In the genomic region with DNA sequence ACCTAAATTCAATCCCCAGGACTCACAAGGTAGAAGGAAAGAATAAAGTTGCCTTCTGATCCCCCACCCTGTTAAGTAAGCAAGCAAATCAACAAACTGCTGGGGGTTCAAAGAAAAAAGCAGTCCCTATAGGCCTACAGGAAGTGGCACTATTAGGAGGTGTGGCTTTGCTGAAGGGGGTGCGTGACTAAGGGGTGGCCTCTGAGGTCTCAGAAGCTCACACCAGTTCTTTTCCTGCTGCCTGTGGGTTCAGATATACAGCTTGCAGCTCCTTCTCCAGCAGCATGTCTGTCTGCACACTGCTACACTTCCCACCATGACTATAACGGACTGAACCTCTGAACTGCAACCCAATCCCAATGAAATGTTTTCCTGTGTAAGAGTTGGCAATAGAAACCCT, we compare ENCODE assay signal across 10 mouse cellular contexts. TPM values are rescaled to one million over a fixed set of nuclear protein-coding genes. Genes with fewer than 3 reads are reported as not detected.
DNase-seq lines count a peak whose midpoint lies in the region; ATAC-seq lines count a peak whose summit lies in the region.
"Had no signal": no experiment of that assay in that cellular context is flagged by ENCODE, and none has a peak within 500 bp of the region (broad histone marks: within the 10 kb centered on the region; RNA-seq: fewer than 3 reads in every experiment).

No protein-coding gene starts in this region.

- H3K4me2 ChIP-seq in heart, embryonic 12.5 days: no peak overlapping the region
- H3K4me2 ChIP-seq in embryonic facial prominence, embryonic 14.5 days (ENCODE audit: low read depth, low read length): no peak overlapping the region
- H3K4me2 ChIP-seq: midbrain, embryonic 12.5 days had no signal

- H3K36me3 ChIP-seq in heart, embryonic 12.5 days: no peaks in the 10 kb centered on the region
- no peaks in the 10 kb centered on the region for H3K36me3 ChIP-seq in embryonic facial prominence, embryonic 14.5 days (ENCODE audit: control insufficient read depth, insufficient read depth, low read length)
- peaks cover 23% of the 10 kb centered on the region for H3K36me3 ChIP-seq in megakaryocyte, embryonic 14.5 days (replicated peaks; ENCODE audit: low read length)
- H3K36me3 ChIP-seq: hindbrain, embryonic 10.5 days; midbrain, embryonic 12.5 days had no signal

- ATAC-seq in heart, embryonic 12.5 days (ENCODE audit: insufficient number of reproducible peaks, low FRiP score): peak; percentile 80
- 0 out of 2 replicates have a peak, but pooled peaks have one; percentile 33 for ATAC-seq in embryonic facial prominence, embryonic 14.5 days (ENCODE audit: low read depth)
- ATAC-seq in cerebellum, adult (ENCODE audit: insufficient number of reproducible peaks, low FRiP score, low TSS enrichment): no peak

- intact Hi-C loops in heart, postnatal 36 days (cut with DNase I): no loop called here

- peaks cover 57% of the 10 kb centered on the region for H3K4me1 ChIP-seq in heart, embryonic 12.5 days (replicated peaks)
- H3K4me1 ChIP-seq in embryonic facial prominence, embryonic 14.5 days (ENCODE audit: control insufficient read depth, insufficient read depth, low read length): peaks cover 8% of the 10 kb centered on the region; the same call in 1 of the 2 replicates
- H3K4me1 ChIP-seq in megakaryocyte, embryonic 14.5 days: peaks cover 94% of the 10 kb centered on the region

- H3K27me3 ChIP-seq in heart, embryonic 12.5 days (replicated peaks): no peaks in the 10 kb centered on the region
- H3K27me3 ChIP-seq in embryonic facial prominence, embryonic 14.5 days (replicated peaks; ENCODE audit: control insufficient read depth, insufficient read depth, low read length): no peaks in the 10 kb centered on the region
- H3K27me3 ChIP-seq in megakaryocyte, embryonic 14.5 days (replicated peaks): no peaks in the 10 kb centered on the region
- H3K27me3 ChIP-seq: midbrain, embryonic 12.5 days had no signal

- WGBS in heart, embryonic 12.5 days: 46% methylated on average over 2 of the region's 2 CpGs
- WGBS in embryonic facial prominence, embryonic 14.5 days: 37% methylated on average over 2 of the region's 2 CpGs

- no peak overlapping the region for H3K9ac ChIP-seq in heart, embryonic 12.5 days
- no peak overlapping the region for H3K9ac ChIP-seq in embryonic facial prominence, embryonic 14.5 days (ENCODE audit: low read depth, low read length)
- H3K9ac ChIP-seq: midbrain, embryonic 12.5 days had no signal

- DNase-seq in heart, postnatal 36 days: no peak
- peak; percentile 69 for DNase-seq in A20 (ENCODE audit: low read depth, low spot score)
- DNase-seq in embryonic facial prominence, embryonic 14.5 days (ENCODE audit: low spot score): no peak
- DNase-seq in cerebellum, postnatal 14 days: no peak
- no peak for DNase-seq in embryo, embryonic 10 days (ENCODE audit: low spot score)

- H3K27ac ChIP-seq in heart, embryonic 12.5 days (ENCODE audit: poor library complexity, severe bottlenecking): peak overlapping the region; percentile 13; the same call in 1 of the 2 replicates
- no peak overlapping the region for H3K27ac ChIP-seq in embryonic facial prominence, embryonic 14.5 days (replicated peaks; ENCODE audit: low read depth, low read length)
- H3K27ac ChIP-seq: hindbrain, embryonic 10.5 days; midbrain, embryonic 12.5 days had no signal

- H3K4me3 ChIP-seq in heart, embryonic 12.5 days: no peak overlapping the region
- H3K4me3 ChIP-seq in embryonic facial prominence, embryonic 14.5 days (ENCODE audit: low read depth, low read length): no peak overlapping the region
- peak overlapping the region; percentile 78 for H3K4me3 ChIP-seq in megakaryocyte, embryonic 14.5 days (replicated peaks)
- H3K4me3 ChIP-seq: hindbrain, embryonic 10.5 days; midbrain, embryonic 12.5 days had no signal

- no peaks in the 10 kb centered on the region for H3K9me3 ChIP-seq in heart, embryonic 12.5 days (replicated peaks)
- H3K9me3 ChIP-seq in embryonic facial prominence, embryonic 14.5 days (ENCODE audit: control insufficient read depth, low read length): no peaks in the 10 kb centered on the region
- H3K9me3 ChIP-seq in megakaryocyte, embryonic 14.5 days: no peaks in the 10 kb centered on the region
- H3K9me3 ChIP-seq: hindbrain, embryonic 10.5 days; midbrain, embryonic 12.5 days had no signal

RNA-seq across cellular contexts. Expression of a gene that starts 35.8 kb away (rescaled TPM):
- polyA plus RNA-seq in heart, embryonic 12.5 days (2016; fragmentation: Nextera tagmentation; extraction: Ambion mirVana): 23.4 and 25.0 TPM in 2 replicates
- total RNA-seq in heart, postnatal 36 days (2021): 10 to 100 TPM; 16.2 to 17.7 TPM
- polyA plus RNA-seq in embryonic facial prominence, embryonic 14.5 days (2014; fragmentation: Nextera tagmentation; extraction: Ambion mirVana): 22.6 and 27.6 TPM in 2 replicates
- 0.75 and 1.5 TPM in 2 replicates for polyA plus RNA-seq in megakaryocyte, embryonic 14.5 days (2012; ENCODE audit: insufficient read depth, low replicate concordance)

RNA-seq across cellular contexts. Expression of a gene that starts 48.9 kb away (rescaled TPM):
- polyA plus RNA-seq in heart, embryonic 12.5 days (2016; fragmentation: Nextera tagmentation; extraction: Ambion mirVana): 171 and 182 TPM in 2 replicates
- total RNA-seq in heart, postnatal 36 days (2021): 100 to 1,000 TPM; 132 to 137 TPM
- polyA plus RNA-seq in embryonic facial prominence, embryonic 14.5 days (2014; fragmentation: Nextera tagmentation; extraction: Ambion mirVana): 266 and 276 TPM in 2 replicates
- 3.6 and 19.1 TPM in 2 replicates for polyA plus RNA-seq in megakaryocyte, embryonic 14.5 days (2012; ENCODE audit: insufficient read depth, low replicate concordance)
